Mouse (Mus musculus): ENCODE measurements at regions not wholly inside any gene's neighbourhood (a gene's known extent, or its start where the extent isn't known, plus 50 kb on each side); places are given as distances from the start of the nearest gene placed in this dataset.

GRCm38 (mm10) chr8:54451323-54452021 lies 77.9 kb upstream of the Asb5 start:
- no peak for DNase-seq

GRCm38 (mm10) chr8:54464977-54465376 lies 64.4 kb upstream of the Asb5 start:
- no peak for DNase-seq

GRCm38 (mm10) chr8:54465458-54466102 lies 63.8 kb upstream of the Asb5 start:
- DNase-seq, result no peak

Measured in kidney, adult 9 months (tissue).